Mouse (Mus musculus): ENCODE results near the gene Gse1.

The Gse1 gene

GRCm38 (mm10) chr8:120534080-120534479 lies 305.8 kb downstream of the Gse1 start:
- no peak for DNase-seq (ENCODE audit: low read depth, low spot score)

- DNase-seq (ENCODE audit: low read depth, low spot score) = peak; percentile 84
Observed at GRCm38 (mm10) chr8:120534504-120535368, 306.5 kb downstream of the Gse1 start.

- peak; percentile 64 for DNase-seq (ENCODE audit: low read depth, low spot score)
Observed at GRCm38 (mm10) chr8:120535452-120536305, 307.4 kb downstream of the Gse1 start.

- DNase-seq (ENCODE audit: low read depth, low spot score) = peak; percentile 47
Observed at GRCm38 (mm10) chr8:120536306-120537206, 308.3 kb downstream of the Gse1 start.

GRCm38 (mm10) chr8:120537207-120537817 lies 309.1 kb downstream of the Gse1 start:
- peak; percentile 91 for DNase-seq (ENCODE audit: low read depth, low spot score)

- DNase-seq (ENCODE audit: low read depth, low spot score) = peak; percentile 76
Observed at GRCm38 (mm10) chr8:120537818-120538396, 309.7 kb downstream of the Gse1 start.

- peak; percentile 95 for DNase-seq (ENCODE audit: low read depth, low spot score)
Observed at GRCm38 (mm10) chr8:120538397-120539240, 310.4 kb downstream of the Gse1 start.

- peak; percentile 68 for DNase-seq (ENCODE audit: low read depth, low spot score)
Observed at GRCm38 (mm10) chr8:120539381-120539774, 311.1 kb downstream of the Gse1 start.

- peak; percentile 91 for DNase-seq (ENCODE audit: low read depth, low spot score)
Observed at GRCm38 (mm10) chr8:120539775-120540625, 311.7 kb downstream of the Gse1 start.

- no peak for DNase-seq (ENCODE audit: low read depth, low spot score)
Observed at GRCm38 (mm10) chr8:120542995-120543394, 314.7 kb downstream of the Gse1 start.

- peak; percentile 91 for DNase-seq (ENCODE audit: low read depth, low spot score)
Observed at GRCm38 (mm10) chr8:120543416-120544055, 315.3 kb downstream of the Gse1 start.

- DNase-seq (ENCODE audit: low read depth, low spot score) = peak; percentile 64
Observed at GRCm38 (mm10) chr8:120544155-120544554, 315.9 kb downstream of the Gse1 start.

- no peak for DNase-seq (ENCODE audit: low read depth, low spot score)
Observed at GRCm38 (mm10) chr8:120547562-120547961, 319.3 kb downstream of the Gse1 start.

- DNase-seq (ENCODE audit: low read depth, low spot score) = no peak
Observed at GRCm38 (mm10) chr8:120548313-120548761, 320.1 kb downstream of the Gse1 start.

- no peak for DNase-seq (ENCODE audit: low read depth, low spot score)
Observed at GRCm38 (mm10) chr8:120549321-120549921, 321.2 kb downstream of the Gse1 start.

- DNase-seq (ENCODE audit: low read depth, low spot score) = no peak
Observed at GRCm38 (mm10) chr8:120549922-120550321, 321.7 kb downstream of the Gse1 start.

GRCm38 (mm10) chr8:120550430-120550829 lies 322.2 kb downstream of the Gse1 start:
- DNase-seq (ENCODE audit: low read depth, low spot score) = no peak
